Mouse (Mus musculus): ENCODE data around the gene Cdk5rap2. TPM values are rescaled to one million over a fixed set of nuclear protein-coding genes. Genes with fewer than 3 reads are reported as not detected.

Gene Cdk5rap2
- polyA plus RNA-seq, 1 experiment from 2014 or later = 10.6 TPM

DNA sequence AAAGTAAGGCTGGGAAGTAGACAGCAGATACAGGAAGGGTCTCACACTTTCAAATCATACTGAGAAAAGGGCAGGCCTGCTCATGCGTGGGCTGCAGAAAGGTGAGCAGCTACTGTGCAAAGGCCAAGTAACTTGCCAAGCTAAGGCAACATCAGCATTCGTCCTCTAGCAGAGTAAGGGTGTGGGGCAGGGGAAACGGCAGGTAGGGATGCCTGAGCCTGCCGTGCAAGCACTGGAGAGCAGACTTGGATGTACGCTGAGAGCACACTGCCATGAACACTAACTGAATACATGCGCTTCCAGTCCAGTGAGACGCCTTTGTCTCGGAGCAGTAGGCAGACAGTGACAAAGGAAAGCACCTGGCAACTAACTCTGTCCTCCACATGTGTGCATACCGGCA, 127.1 kb downstream of the Cdk5rap2 start:
- no peaks in the 10 kb centered on the region for H3K4me1 ChIP-seq (replicated peaks)
- 92% methylated on average over 9 of the region's 9 CpGs for WGBS
- H3K27me3 ChIP-seq = no peaks in the 10 kb centered on the region

DNA sequence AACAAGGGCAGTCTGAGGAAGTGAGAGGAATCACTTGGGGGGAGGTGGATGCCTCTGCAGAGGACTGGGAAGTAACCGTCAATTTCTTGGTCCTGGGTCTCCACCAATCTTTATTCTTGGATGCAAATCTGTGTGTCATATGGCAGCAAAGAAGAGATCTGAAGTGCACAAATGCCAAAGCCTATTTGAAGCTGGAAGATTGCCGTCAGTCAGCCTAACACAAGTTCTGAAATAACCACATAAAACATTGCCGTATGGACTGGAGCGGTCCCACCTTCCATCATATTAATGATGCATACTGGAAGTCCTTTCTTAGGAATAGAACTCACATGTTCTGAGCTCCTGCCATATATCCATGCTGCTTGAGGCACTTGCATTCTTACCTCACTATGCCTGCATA, 131.4 kb downstream of the Cdk5rap2 start:
- H3K9ac ChIP-seq = no peak overlapping the region

More for the DNA sequence above, 127.1 kb downstream of the Cdk5rap2 start:
- peaks cover 40% of the 10 kb centered on the region for H3K36me3 ChIP-seq
- no peak overlapping the region for H3K4me2 ChIP-seq
- no peaks in the 10 kb centered on the region for H3K9me3 ChIP-seq
- H3K9ac ChIP-seq = no peak overlapping the region
- H3K27ac ChIP-seq (replicated peaks) = no peak overlapping the region; the same call in 1 of the 2 replicates
- H3K4me3 ChIP-seq = no peak overlapping the region
- no peak for ATAC-seq (ENCODE audit: low read depth)

DNA sequence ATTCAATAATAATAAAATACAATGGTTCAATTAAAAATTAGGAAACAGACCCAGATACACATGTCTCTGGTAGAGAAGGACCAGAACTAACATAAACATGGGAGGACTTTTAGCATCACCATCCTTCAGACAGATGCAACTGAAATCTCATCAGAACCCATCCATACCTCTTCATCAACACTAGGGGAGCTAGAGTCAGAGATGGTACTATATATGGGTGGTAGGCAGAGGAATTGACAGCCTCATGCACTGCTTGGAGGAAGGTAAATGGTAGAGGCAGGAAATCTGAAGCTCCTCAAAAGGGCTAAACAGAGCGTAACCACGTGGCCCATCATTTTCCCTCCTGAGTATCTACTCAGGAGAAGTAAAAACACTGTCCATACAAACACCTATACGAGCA, 132.2 kb downstream of the Cdk5rap2 start:
- Histone ChIP-seq H3K27ac (replicated peaks) (no peak overlapping the region), H3K4me2 (no peak overlapping the region), H3K4me1 (replicated peaks) (no peaks in the 10 kb centered on the region), H3K9ac (no peak overlapping the region), H3K9me3 (no peaks in the 10 kb centered on the region), H3K36me3 (peaks cover 45% of the 10 kb centered on the region), H3K4me3 (no peak overlapping the region), H3K27me3 (no peaks in the 10 kb centered on the region)
- no peak for ATAC-seq (ENCODE audit: low read depth)
- 90% methylated on average over 3 of the region's 3 CpGs for WGBS

More for the DNA sequence above, 131.4 kb downstream of the Cdk5rap2 start:
- 96% methylated on average over 4 of the region's 4 CpGs for WGBS
- Histone ChIP-seq H3K4me2 (no peak overlapping the region), H3K4me1 (replicated peaks) (no peaks in the 10 kb centered on the region), H3K36me3 (peaks cover 50% of the 10 kb centered on the region), H3K27ac (replicated peaks) (no peak overlapping the region), H3K27me3 (no peaks in the 10 kb centered on the region), H3K4me3 (no peak overlapping the region), H3K9me3 (no peaks in the 10 kb centered on the region)
- no peak for ATAC-seq (ENCODE audit: low read depth)

DNA sequence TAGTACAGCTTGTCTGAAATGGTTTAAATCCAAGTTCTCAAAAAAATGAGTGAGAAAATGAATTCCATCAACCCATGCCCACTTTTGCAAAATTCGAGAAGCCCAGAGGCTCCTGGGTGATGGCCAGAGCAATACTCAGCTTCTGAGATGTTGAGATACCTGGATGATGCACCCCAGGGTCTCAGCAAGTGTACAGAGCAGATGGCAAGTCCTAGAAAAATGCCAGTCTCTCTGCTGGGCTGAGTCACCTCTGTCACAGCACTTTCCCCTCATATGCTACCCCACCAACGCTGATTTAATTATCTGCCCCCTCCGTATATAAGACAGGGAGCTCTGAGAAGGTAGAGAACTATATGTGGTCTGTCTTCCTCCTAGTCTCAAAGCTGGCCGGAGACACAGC, 137.3 kb downstream of the Cdk5rap2 start:
- H3K9me3 ChIP-seq = no peaks in the 10 kb centered on the region
- no peak overlapping the region for H3K9ac ChIP-seq
- no peak overlapping the region for H3K27ac ChIP-seq (replicated peaks)
- H3K4me3 ChIP-seq = no peak overlapping the region
- H3K36me3 ChIP-seq = peaks cover 32% of the 10 kb centered on the region
- H3K4me2 ChIP-seq = no peak overlapping the region
- ATAC-seq (ENCODE audit: low read depth) = no peak
- 92% methylated on average over 4 of the region's 4 CpGs for WGBS
- H3K4me1 ChIP-seq (replicated peaks) = no peaks in the 10 kb centered on the region
- no peaks in the 10 kb centered on the region for H3K27me3 ChIP-seq

DNA sequence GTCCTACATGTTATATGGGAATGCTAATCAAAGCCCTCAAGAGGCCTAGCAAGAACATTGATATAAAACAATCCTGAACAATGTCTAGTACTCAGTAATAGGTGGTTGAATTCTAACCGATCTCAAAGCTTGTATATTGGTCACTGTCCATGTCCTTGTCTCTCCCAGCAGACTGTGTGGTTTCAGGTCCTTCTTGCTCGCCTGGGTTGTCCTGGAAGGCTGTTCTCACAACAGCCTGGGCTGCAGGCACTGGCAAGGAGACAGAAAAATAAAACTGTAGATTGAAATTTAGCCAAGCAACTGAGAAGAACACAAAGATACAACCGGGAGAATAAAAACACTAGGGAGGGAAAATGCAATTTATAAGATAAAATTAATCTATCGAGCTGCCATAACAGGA, 137.7 kb downstream of the Cdk5rap2 start:
- Histone ChIP-seq H3K4me2 (no peak overlapping the region), H3K9ac (no peak overlapping the region), H3K9me3 (no peaks in the 10 kb centered on the region), H3K27me3 (no peaks in the 10 kb centered on the region), H3K27ac (replicated peaks) (no peak overlapping the region), H3K4me3 (no peak overlapping the region), H3K36me3 (peaks cover 32% of the 10 kb centered on the region), H3K4me1 (replicated peaks) (no peaks in the 10 kb centered on the region)
- 92% methylated on average over 4 of the region's 4 CpGs for WGBS
- no peak for ATAC-seq (ENCODE audit: low read depth)

DNA sequence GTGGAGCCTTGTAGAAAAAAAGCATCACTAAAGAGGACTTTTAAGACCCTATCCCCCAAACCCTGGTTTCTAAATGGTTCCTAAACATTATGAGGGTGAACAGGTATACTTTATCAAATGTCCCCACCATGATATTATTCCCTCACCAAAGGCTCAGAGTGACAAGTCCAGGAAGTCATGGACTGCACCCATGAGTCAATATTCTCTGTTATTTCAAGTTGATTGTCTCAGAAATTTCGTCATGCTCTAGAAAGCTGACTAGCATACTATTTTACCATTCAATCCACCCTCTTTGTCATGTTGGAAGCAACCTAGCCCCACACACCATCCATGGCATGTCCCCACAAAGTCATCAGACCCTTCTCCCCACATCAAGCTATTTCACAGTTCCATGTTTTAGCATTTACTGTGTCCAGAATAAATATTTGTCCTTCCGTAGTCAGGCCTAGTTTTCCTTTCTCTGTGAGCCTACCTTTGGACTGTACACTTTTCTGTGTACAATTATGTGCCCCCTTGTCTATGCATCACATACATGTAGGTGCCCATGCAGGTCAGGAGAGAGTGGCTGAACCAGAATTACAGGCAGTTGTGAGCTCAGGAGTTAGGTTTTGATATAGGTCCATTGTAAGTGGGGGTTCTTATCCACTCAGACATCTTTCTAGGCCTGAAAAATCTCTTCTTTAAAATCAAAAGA, 142.9 kb downstream of the Cdk5rap2 start:
- H3K27me3 ChIP-seq = no peaks in the 10 kb centered on the region
- WGBS = 89% methylated on average over 2 of the region's 2 CpGs
- ATAC-seq (ENCODE audit: low read depth) = no peak
- H3K4me3 ChIP-seq = no peak overlapping the region
- no peaks in the 10 kb centered on the region for H3K9me3 ChIP-seq
- no peak overlapping the region for H3K4me2 ChIP-seq
- H3K36me3 ChIP-seq = peaks cover 49% of the 10 kb centered on the region
- H3K4me1 ChIP-seq (replicated peaks) = no peaks in the 10 kb centered on the region
- H3K27ac ChIP-seq (replicated peaks) = no peak overlapping the region
- H3K9ac ChIP-seq = no peak overlapping the region

DNA sequence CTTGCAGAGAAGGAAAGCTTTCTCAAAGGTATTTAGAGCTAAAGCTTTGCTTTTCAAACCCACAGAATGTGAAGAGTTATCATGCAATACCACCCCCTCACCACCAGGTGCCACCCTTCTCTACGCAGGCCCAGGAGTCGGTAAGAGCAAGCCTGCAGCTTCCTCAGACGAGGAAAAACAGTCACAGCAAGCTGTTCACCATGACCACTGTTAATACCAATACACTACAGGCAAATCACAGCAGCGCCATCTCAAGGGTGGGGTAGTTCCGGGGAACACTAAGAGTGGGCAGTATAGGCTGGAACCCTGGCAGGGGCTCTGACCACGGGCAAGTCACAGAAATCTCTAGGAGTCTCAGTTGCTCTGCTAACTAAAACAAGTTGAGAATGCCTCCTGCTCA, 145.0 kb downstream of the Cdk5rap2 start:
- Histone ChIP-seq H3K4me2 (no peak overlapping the region), H3K27me3 (no peaks in the 10 kb centered on the region), H3K27ac (replicated peaks) (no peak overlapping the region), H3K4me3 (no peak overlapping the region), H3K9ac (no peak overlapping the region), H3K9me3 (no peaks in the 10 kb centered on the region), H3K36me3 (peaks cover 43% of the 10 kb centered on the region), H3K4me1 (replicated peaks) (peaks cover 4% of the 10 kb centered on the region; the same call in 1 of the 2 replicates)
- ATAC-seq (ENCODE audit: low read depth) = peak; percentile 40; the same call in 1 of the 2 replicates
- 75% methylated on average over 6 of the region's 6 CpGs for WGBS

DNA sequence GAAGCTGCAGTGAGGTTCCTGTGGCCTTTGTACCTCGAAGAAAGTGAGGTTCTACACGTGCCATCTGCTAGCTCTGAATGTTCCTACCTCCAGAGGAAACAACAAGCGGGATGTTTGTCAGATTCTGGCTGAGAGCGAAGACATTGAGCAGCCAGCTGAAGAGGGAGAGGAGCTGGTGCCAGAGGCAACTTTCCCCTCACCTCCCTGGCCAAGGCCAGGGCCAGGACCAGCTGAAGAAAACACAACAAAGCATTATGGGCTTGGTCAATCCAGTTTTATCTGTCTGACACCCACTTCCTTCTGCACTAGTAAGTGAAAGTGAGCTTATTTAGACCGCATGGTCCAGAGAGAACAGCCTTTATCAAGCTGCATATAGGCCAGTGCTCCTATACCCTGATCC, 147.4 kb downstream of the Cdk5rap2 start:
- no peaks in the 10 kb centered on the region for H3K27me3 ChIP-seq
- peaks cover 24% of the 10 kb centered on the region for H3K4me1 ChIP-seq (replicated peaks)
- no peak overlapping the region for H3K27ac ChIP-seq (replicated peaks)
- peaks cover 37% of the 10 kb centered on the region for H3K36me3 ChIP-seq
- 88% methylated on average over 5 of the region's 5 CpGs for WGBS
- H3K9ac ChIP-seq = no peak overlapping the region
- no peak for ATAC-seq (ENCODE audit: low read depth)
- H3K4me2 ChIP-seq = no peak overlapping the region
- no peak overlapping the region for H3K4me3 ChIP-seq
- no peaks in the 10 kb centered on the region for H3K9me3 ChIP-seq

DNA sequence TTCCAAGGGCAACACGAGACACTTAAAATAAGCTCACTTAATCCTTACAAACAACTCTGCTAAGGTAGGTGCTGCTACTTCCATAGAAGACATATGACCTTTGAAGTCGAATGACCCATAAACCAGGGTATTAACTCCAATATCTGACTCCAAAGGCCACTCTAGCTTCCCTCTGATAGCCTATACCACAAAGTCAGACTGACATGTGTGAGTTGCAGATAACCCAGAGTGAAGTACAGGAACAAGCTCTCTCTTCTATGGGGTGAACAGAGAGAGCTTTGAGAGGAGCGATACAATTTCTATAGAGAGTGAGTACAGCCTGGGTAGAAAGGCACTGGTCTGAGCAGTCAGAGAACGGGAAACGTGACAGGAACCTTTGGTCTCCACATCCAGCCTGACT, 148.9 kb downstream of the Cdk5rap2 start:
- Histone ChIP-seq H3K4me3 (no peak overlapping the region), H3K9me3 (no peaks in the 10 kb centered on the region), H3K4me2 (no peak overlapping the region), H3K9ac (no peak overlapping the region), H3K27me3 (no peaks in the 10 kb centered on the region), H3K4me1 (replicated peaks) (peaks cover 24% of the 10 kb centered on the region), H3K36me3 (peaks cover 35% of the 10 kb centered on the region), H3K27ac (replicated peaks) (no peak overlapping the region)
- no peak for ATAC-seq (ENCODE audit: low read depth)
- WGBS = 91% methylated on average over 5 of the region's 5 CpGs

DNA sequence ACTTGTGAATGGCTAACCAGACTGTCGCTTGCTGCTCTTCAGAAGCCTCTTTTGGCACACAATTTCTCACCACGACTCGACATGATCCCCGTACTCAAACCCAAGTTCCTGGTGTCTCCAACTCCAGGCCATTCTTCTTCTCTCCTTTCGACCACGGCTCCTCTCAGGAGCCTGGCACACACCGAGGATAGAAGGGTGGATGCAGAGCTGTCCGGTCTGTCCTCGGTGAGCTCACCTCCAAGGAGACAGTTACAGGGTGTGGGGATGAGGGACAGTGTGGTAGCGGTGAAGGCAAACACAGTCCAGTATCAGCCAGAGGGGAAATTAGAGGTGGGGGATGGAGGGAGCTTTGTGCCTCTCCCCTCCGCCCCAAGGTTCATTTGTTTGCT, 149.8 kb downstream of the Cdk5rap2 start:
- peaks cover 24% of the 10 kb centered on the region for H3K4me1 ChIP-seq (replicated peaks)
- ATAC-seq (ENCODE audit: low read depth) = no peak
- WGBS = 82% methylated on average over 11 of the region's 11 CpGs
- no peaks in the 10 kb centered on the region for H3K27me3 ChIP-seq
- H3K4me2 ChIP-seq = no peak overlapping the region
- peaks cover 37% of the 10 kb centered on the region for H3K36me3 ChIP-seq
- no peaks in the 10 kb centered on the region for H3K9me3 ChIP-seq
- no peak overlapping the region for H3K4me3 ChIP-seq
- no peak overlapping the region for H3K9ac ChIP-seq
- H3K27ac ChIP-seq (replicated peaks) = no peak overlapping the region

DNA sequence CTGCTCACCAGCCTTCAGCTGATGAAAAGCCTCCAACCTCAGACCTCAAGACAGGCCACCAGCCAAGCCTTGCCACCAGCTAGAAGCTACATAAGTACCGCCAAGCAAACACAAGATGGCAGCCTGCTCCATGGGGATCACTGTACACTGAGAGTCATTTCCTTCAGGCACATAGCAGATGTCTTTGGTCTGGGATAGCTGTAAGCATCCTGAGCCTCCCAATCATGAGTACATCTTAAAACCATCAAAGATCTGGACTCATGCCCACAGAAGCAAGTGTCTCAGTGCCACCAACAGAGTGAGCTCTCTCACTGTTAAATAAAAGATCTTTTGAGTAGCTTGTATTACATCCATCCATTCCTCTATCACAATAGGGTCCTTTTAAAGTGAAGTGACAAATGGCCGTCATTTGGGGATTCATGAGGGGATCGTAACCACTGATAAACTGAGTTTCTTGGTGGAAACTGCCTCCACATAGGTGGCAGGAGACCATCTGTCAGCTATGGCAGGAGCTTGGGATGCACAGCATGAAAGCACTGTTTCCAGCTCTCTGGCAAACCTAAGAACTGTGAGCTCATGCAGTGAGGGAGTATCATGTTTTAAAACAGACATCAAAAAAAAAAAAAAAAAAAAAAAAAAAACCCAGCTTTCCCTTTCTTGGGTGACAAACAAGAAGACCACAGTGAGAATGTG, 150.4 kb downstream of the Cdk5rap2 start:
- Histone ChIP-seq H3K9ac (no peak overlapping the region), H3K9me3 (no peaks in the 10 kb centered on the region), H3K27me3 (no peaks in the 10 kb centered on the region), H3K36me3 (peaks cover 41% of the 10 kb centered on the region), H3K4me2 (no peak overlapping the region), H3K4me1 (replicated peaks) (peaks cover 24% of the 10 kb centered on the region), H3K27ac (replicated peaks) (0 out of 2 replicates have a peak overlapping the region, but pooled peaks have one; percentile 42), H3K4me3 (no peak overlapping the region)
- peak; percentile 56 for ATAC-seq (ENCODE audit: low read depth)
- WGBS = 47% methylated on average over 3 of the region's 3 CpGs

DNA sequence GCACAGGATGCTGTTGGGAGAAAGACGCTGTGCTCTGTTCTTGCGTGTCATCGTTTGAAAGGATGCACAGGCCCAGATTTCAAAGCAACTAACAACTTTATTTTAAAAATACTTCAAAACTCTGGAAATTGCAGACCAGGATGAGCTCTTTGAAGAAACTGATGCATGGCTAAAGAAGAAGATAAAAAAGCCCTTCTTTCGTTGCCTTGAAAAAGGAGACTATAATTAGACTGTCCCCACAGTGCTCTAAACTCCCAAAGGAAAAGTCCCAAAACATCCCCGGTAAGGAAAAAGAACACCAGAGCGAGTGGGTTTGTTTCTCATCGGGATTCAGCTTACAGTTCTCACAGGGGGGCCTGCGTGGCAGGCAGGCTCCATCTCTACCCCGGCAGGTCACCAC, 151.4 kb downstream of the Cdk5rap2 start:
- Histone ChIP-seq H3K9me3 (no peaks in the 10 kb centered on the region), H3K36me3 (peaks cover 42% of the 10 kb centered on the region), H3K4me1 (replicated peaks) (peaks cover 24% of the 10 kb centered on the region), H3K4me2 (no peak overlapping the region), H3K27ac (replicated peaks) (peak overlapping the region; percentile 42; the same call in 1 of the 2 replicates), H3K4me3 (no peak overlapping the region), H3K9ac (no peak overlapping the region), H3K27me3 (no peaks in the 10 kb centered on the region)
- 62% methylated on average over 9 of the region's 9 CpGs for WGBS
- ATAC-seq (ENCODE audit: low read depth) = no peak
